Mouse (Mus musculus) embryonic fibroblast, embryonic 13.5 days (primary cell): ENCODE measurements at regions not wholly inside any gene's neighbourhood (a gene's known extent, or its start where the extent isn't known, plus 50 kb on each side); places are given as distances from the start of the nearest gene placed in this dataset.

Source experiments
- CTCF ChIP-seq: IDR thresholded peaks from 2 replicates; pipeline ENCODE4 v1.5.1; 2011; ENCODE audit warnings: mild to moderate bottlenecking, control low read depth, low read length, moderate library complexity, borderline replicate concordance; ENCODE audit not compliant: insufficient read depth
- POLR2A ChIP-seq: IDR thresholded peaks from 2 replicates; pipeline ENCODE4 v1.6.1; 2011; ENCODE audit warnings: low read depth, mild to moderate bottlenecking, control low read depth, low read length, moderate library complexity

GRCm38 (mm10) chr17:88383447-88383846 lies 57.1 kb upstream of the Foxn2 start:
- no peak for TF ChIP-seq CTCF
- no peak for TF ChIP-seq POLR2A
